Mouse (Mus musculus) hindbrain, embryonic 14.5 days (tissue): ENCODE results near the gene Arrdc5. TPM values are rescaled to one million over a fixed set of nuclear protein-coding genes. Genes with fewer than 3 reads are reported as not detected.

Experiments
- ATAC-seq: fragments of 200-750 bp; cut with Nextera tagmentation; 2 replicates; pipeline ENCODE4 v1.8.0; 2017; ENCODE audit warnings: moderate number of reproducible peaks, mild to moderate bottlenecking, moderate TSS enrichment, moderate library complexity; ENCODE audit not compliant: low FRiP score
- DNase-seq: peaks from one replicate; pipeline ENCODE4 v3.0.0-alpha.2; 2015; ENCODE audit warnings: low spot score
- H3K27ac ChIP-seq: fragments of 300-500 bp; sonication (generic); 2 replicates; pipeline ENCODE4 v1.5.1; 2014; ENCODE audit warnings: mild to moderate bottlenecking, moderate library complexity
- H3K27me3 ChIP-seq: fragments of 300-500 bp; sonication (generic); 2 replicates; pipeline ENCODE4 v1.6.1; 2014; ENCODE audit warnings: mild to moderate bottlenecking, low read length, mixed read lengths; ENCODE audit not compliant: control insufficient read depth, insufficient read depth
- H3K36me3 ChIP-seq: fragments of 300-500 bp; sonication (generic); replicated peaks from 2 replicates; pipeline ENCODE4 v1.6.1; 2014; ENCODE audit not compliant: control insufficient read depth, insufficient read depth
- H3K4me1 ChIP-seq: fragments of 300-500 bp; sonication (generic); replicated peaks from 2 replicates; pipeline ENCODE4 v1.6.1; 2014; ENCODE audit warnings: antibody characterized with exemption, low read length, mixed read lengths; ENCODE audit not compliant: control insufficient read depth, insufficient read depth
- H3K4me2 ChIP-seq: fragments of 300-500 bp; sonication (generic); replicated peaks from 2 replicates; pipeline ENCODE4 v1.6.1; 2014; ENCODE audit warnings: mild to moderate bottlenecking, moderate library complexity
- H3K4me3 ChIP-seq: fragments of 300-500 bp; sonication (generic); replicated peaks from 2 replicates; pipeline ENCODE4 v1.5.1; 2014; ENCODE audit warnings: mild to moderate bottlenecking, low read length
- H3K9ac ChIP-seq: fragments of 300-500 bp; sonication (generic); 2 replicates; pipeline ENCODE4 v1.6.1; 2014
- H3K9me3 ChIP-seq: fragments of 300-500 bp; sonication (generic); 2 replicates; pipeline ENCODE4 v1.6.1; 2016; ENCODE audit warnings: low read length; ENCODE audit not compliant: control insufficient read depth
- WGBS: fragments of 180-500 bp; shearing (Covaris S2); extraction: QIAGEN DNeasy Blood & Tissue Kit; methylation state at CpG from one replicate; pipeline ENCODE4 v1.1.7; 2014; 5-methylcytosine and 5-hydroxymethylcytosine counted together
- polyA plus RNA-seq: library from polyadenylated mRNA; unstranded; fragments of >200 nt; fragmentation: Nextera tagmentation; extraction: Ambion mirVana; gene quantifications from 2 replicates; pipeline ENCODE4 v1.2.1, GENCODE M21; 2014

Gene Arrdc5
- polyA plus RNA-seq, 1 experiment from 2014 or later: not detected

- no peak overlapping the region for H3K4me2 ChIP-seq
- no peaks in the 10 kb centered on the region for H3K36me3 ChIP-seq
- no peak overlapping the region for H3K4me3 ChIP-seq
- DNase-seq (no peak), ATAC-seq (no peak)
- no peaks in the 10 kb centered on the region for H3K9me3 ChIP-seq
- H3K27ac ChIP-seq: no peak overlapping the region
- WGBS: 92% methylated on average over 5 of the region's 5 CpGs
- no peak overlapping the region for H3K9ac ChIP-seq
- H3K4me1 ChIP-seq: peaks cover 11% of the 10 kb centered on the region; the same call in 1 of the 2 replicates
- no peaks in the 10 kb centered on the region for H3K27me3 ChIP-seq
Measured at GRCm38 (mm10) chr17:56273986-56274385, 26.1 kb downstream of the Arrdc5 start.

- H3K9ac ChIP-seq: no peak overlapping the region
Measured at GRCm38 (mm10) chr17:56273482-56273881, 26.6 kb downstream of the Arrdc5 start.

GRCm38 (mm10) chr17:56272644-56273043 lies 27.4 kb downstream of the Arrdc5 start:
- H3K9me3 ChIP-seq: no peaks in the 10 kb centered on the region
- no peak for DNase-seq
- no peaks in the 10 kb centered on the region for H3K36me3 ChIP-seq
- WGBS: 80% methylated on average over 3 of the region's 3 CpGs
- H3K4me2 ChIP-seq: no peak overlapping the region
- peaks cover 11% of the 10 kb centered on the region; the same call in 1 of the 2 replicates for H3K4me1 ChIP-seq
- no peak for ATAC-seq
- no peak overlapping the region for H3K4me3 ChIP-seq
- no peaks in the 10 kb centered on the region for H3K27me3 ChIP-seq
- no peak overlapping the region for H3K9ac ChIP-seq
- no peak overlapping the region for H3K27ac ChIP-seq

More at GRCm38 (mm10) chr17:56273482-56273881, 26.6 kb downstream of the Arrdc5 start:
- WGBS: 88% methylated on average over 7 of the region's 7 CpGs
- Histone ChIP-seq H3K27ac (no peak overlapping the region), H3K4me1 (peaks cover 11% of the 10 kb centered on the region; the same call in 1 of the 2 replicates), H3K27me3 (no peaks in the 10 kb centered on the region), H3K4me2 (no peak overlapping the region), H3K4me3 (no peak overlapping the region), H3K36me3 (no peaks in the 10 kb centered on the region), H3K9me3 (no peaks in the 10 kb centered on the region)
- no peak for ATAC-seq
- DNase-seq: no peak

GRCm38 (mm10) chr17:56271609-56272253 lies 28.4 kb downstream of the Arrdc5 start:
- ATAC-seq (no peak), DNase-seq (no peak)
- Histone ChIP-seq H3K27ac (no peak overlapping the region), H3K9me3 (no peaks in the 10 kb centered on the region), H3K9ac (no peak overlapping the region), H3K36me3 (no peaks in the 10 kb centered on the region), H3K27me3 (no peaks in the 10 kb centered on the region), H3K4me1 (peaks cover 9% of the 10 kb centered on the region; the same call in 1 of the 2 replicates), H3K4me3 (no peak overlapping the region), H3K4me2 (no peak overlapping the region)
- WGBS: 89% methylated on average over 12 of the region's 12 CpGs

GRCm38 (mm10) chr17:56269741-56270140 lies 30.3 kb downstream of the Arrdc5 start:
- WGBS: 67% methylated on average over 3 of the region's 3 CpGs
- no peaks in the 10 kb centered on the region; the same call in 1 of the 2 replicates for H3K4me1 ChIP-seq
- DNase-seq (no peak), ATAC-seq (peak; percentile 38; the same call in 1 of the 2 replicates)
- H3K9me3 ChIP-seq: no peaks in the 10 kb centered on the region
- peak overlapping the region; percentile 70 for H3K27ac ChIP-seq
- H3K4me3 ChIP-seq: peak overlapping the region; percentile 29
- H3K36me3 ChIP-seq: peaks cover 8% of the 10 kb centered on the region
- no peaks in the 10 kb centered on the region for H3K27me3 ChIP-seq
- peak overlapping the region; percentile 49 for H3K9ac ChIP-seq
- H3K4me2 ChIP-seq: peak overlapping the region; percentile 56

GRCm38 (mm10) chr17:56269153-56269630 lies 30.9 kb downstream of the Arrdc5 start:
- peak overlapping the region; percentile 29 for H3K4me3 ChIP-seq
- H3K27ac ChIP-seq: peak overlapping the region; percentile 70
- H3K4me1 ChIP-seq: no peaks in the 10 kb centered on the region; the same call in 1 of the 2 replicates
- peak; percentile 87 for ATAC-seq
- peaks cover 11% of the 10 kb centered on the region for H3K36me3 ChIP-seq
- no peaks in the 10 kb centered on the region for H3K27me3 ChIP-seq
- peak overlapping the region; percentile 56 for H3K4me2 ChIP-seq
- peak overlapping the region; percentile 55 for H3K9ac ChIP-seq
- 22% methylated on average over 12 of the region's 12 CpGs for WGBS
- no peaks in the 10 kb centered on the region for H3K9me3 ChIP-seq
- DNase-seq: peak; percentile 83

- no peaks in the 10 kb centered on the region for H3K9me3 ChIP-seq
- H3K27ac ChIP-seq: no peak overlapping the region
- WGBS: 64% methylated on average over 3 of the region's 3 CpGs
- H3K4me3 ChIP-seq: no peak overlapping the region
- H3K27me3 ChIP-seq: no peaks in the 10 kb centered on the region
- H3K4me1 ChIP-seq: no peaks in the 10 kb centered on the region; the same call in none of the 2 replicates
- ATAC-seq (no peak), DNase-seq (no peak)
- H3K9ac ChIP-seq: no peak overlapping the region
- H3K4me2 ChIP-seq: no peak overlapping the region
- H3K36me3 ChIP-seq: peaks cover 31% of the 10 kb centered on the region
Measured at GRCm38 (mm10) chr17:56266271-56266670, 33.8 kb downstream of the Arrdc5 start.

GRCm38 (mm10) chr17:56265869-56266268 lies 34.2 kb downstream of the Arrdc5 start:
- H3K9me3 ChIP-seq: no peaks in the 10 kb centered on the region
- H3K27ac ChIP-seq: no peak overlapping the region
- H3K36me3 ChIP-seq: peaks cover 35% of the 10 kb centered on the region
- no peak overlapping the region for H3K4me2 ChIP-seq
- H3K4me1 ChIP-seq: no peaks in the 10 kb centered on the region; the same call in none of the 2 replicates
- DNase-seq (no peak), ATAC-seq (no peak)
- H3K4me3 ChIP-seq: no peak overlapping the region
- 93% methylated on average over 3 of the region's 3 CpGs for WGBS
- no peak overlapping the region for H3K9ac ChIP-seq
- no peaks in the 10 kb centered on the region for H3K27me3 ChIP-seq

- H3K27ac ChIP-seq: no peak overlapping the region
- DNase-seq: no peak
- peaks cover 8% of the 10 kb centered on the region for H3K4me1 ChIP-seq
- H3K4me3 ChIP-seq: no peak overlapping the region
- H3K36me3 ChIP-seq: peaks cover 43% of the 10 kb centered on the region
- H3K4me2 ChIP-seq: no peak overlapping the region
- H3K9ac ChIP-seq: no peak overlapping the region
- no peak for ATAC-seq
- no peaks in the 10 kb centered on the region for H3K9me3 ChIP-seq
- no peaks in the 10 kb centered on the region for H3K27me3 ChIP-seq
- WGBS: 93% methylated on average over 4 of the region's 4 CpGs
Measured at GRCm38 (mm10) chr17:56265011-56265410, 35.1 kb downstream of the Arrdc5 start.
